Comparison of ENCODE assay signal across 9 mouse cellular contexts in genomic region chr4:45054862-45055261, GRCm38 (mm10). TPM values are rescaled to one million over a fixed set of nuclear protein-coding genes. Genes with fewer than 3 reads are reported as not detected.
DNase-seq lines count a peak whose midpoint lies in the region; ATAC-seq and TF ChIP-seq lines count a peak whose summit lies in the region.
"Had no signal": no experiment of that assay in that cellular context is flagged by ENCODE, and none has a peak within 500 bp of the region (broad histone marks: within the 10 kb centered on the region; RNA-seq: fewer than 3 reads in every experiment).

No protein-coding gene starts in this region.

- ATAC-seq in lung, embryonic 14.5 days (ENCODE audit: insufficient read depth): no peak
- peak; percentile 69; the same call in 1 of the 2 replicates for ATAC-seq in megakaryocyte-erythroid progenitor cell, adult 5-6 weeks (replicated peaks; ENCODE audit: low FRiP score, low TSS enrichment, poor library complexity, severe bottlenecking)
- ATAC-seq in neural tube, embryonic 15.5 days (ENCODE audit: low FRiP score): no peak
- ATAC-seq in kidney, embryonic 15.5 days (replicated peaks; ENCODE audit: low FRiP score): no peak

- DNase-seq in gastrocnemius, adult 2 months: no peak
- no peak for DNase-seq in gastrocnemius, postnatal 25 days
- DNase-seq in lung, embryonic 14.5 days: peak; percentile 27
- DNase-seq in lung, postnatal 25 days (ENCODE audit: low spot score): no peak
- DNase-seq in adipocyte (ENCODE audit: low spot score): peak; percentile 47

- H3K9ac ChIP-seq in lung, embryonic 14.5 days: no peak overlapping the region
- no peak overlapping the region for H3K9ac ChIP-seq in neural tube, embryonic 15.5 days (replicated peaks)
- no peak overlapping the region for H3K9ac ChIP-seq in kidney, embryonic 15.5 days

- intact Hi-C loops in gastrocnemius, adult 2 months (cut with DNase I): no loop called here

- no peaks in the 10 kb centered on the region for H3K9me3 ChIP-seq in lung, embryonic 14.5 days (ENCODE audit: low read depth, low read length)
- H3K9me3 ChIP-seq in neural tube, embryonic 15.5 days (replicated peaks): no peaks in the 10 kb centered on the region
- no peaks in the 10 kb centered on the region for H3K9me3 ChIP-seq in kidney, embryonic 15.5 days (replicated peaks)

- 53% methylated on average over 3 of the region's 3 CpGs for WGBS in lung, embryonic 14.5 days
- 57% methylated on average over 3 of the region's 3 CpGs for WGBS in neural tube, embryonic 15.5 days
- 41% methylated on average over 3 of the region's 3 CpGs for WGBS in kidney, embryonic 15.5 days

- no peak overlapping the region for H3K4me3 ChIP-seq in gastrocnemius, adult 2 months
- H3K4me3 ChIP-seq in lung, embryonic 14.5 days (ENCODE audit: low read depth, low read length): no peak overlapping the region
- H3K4me3 ChIP-seq in neural tube, embryonic 15.5 days (replicated peaks): no peak overlapping the region
- no peak overlapping the region for H3K4me3 ChIP-seq in kidney, embryonic 15.5 days (replicated peaks)
- H3K4me3 ChIP-seq: erythroblast, embryonic 14.5 days had no signal

- H3K4me1 ChIP-seq in lung, embryonic 14.5 days (ENCODE audit: insufficient read depth): no peaks in the 10 kb centered on the region
- H3K4me1 ChIP-seq in neural tube, embryonic 15.5 days: no peaks in the 10 kb centered on the region
- H3K4me1 ChIP-seq in kidney, embryonic 15.5 days: no peaks in the 10 kb centered on the region

- H3K4me2 ChIP-seq in lung, embryonic 14.5 days: no peak overlapping the region
- H3K4me2 ChIP-seq in neural tube, embryonic 15.5 days: no peak overlapping the region
- H3K4me2 ChIP-seq in kidney, embryonic 15.5 days: no peak overlapping the region

- peak; percentile 56 for TF ChIP-seq CTCF in gastrocnemius, adult 2 months (IDR thresholded peaks at IDR 0.05)
- peak; percentile 48 for TF ChIP-seq CTCF in lung, embryonic 14.5 days (IDR thresholded peaks at IDR 0.05; ENCODE audit: low read depth)

- H3K27ac ChIP-seq in gastrocnemius, adult 2 months: peak overlapping the region; percentile 56
- H3K27ac ChIP-seq in lung, embryonic 14.5 days (ENCODE audit: low read depth): no peak overlapping the region
- H3K27ac ChIP-seq in neural tube, embryonic 15.5 days (replicated peaks): no peak overlapping the region
- no peak overlapping the region for H3K27ac ChIP-seq in kidney, embryonic 15.5 days

- peaks cover 29% of the 10 kb centered on the region; the same call in 1 of the 2 replicates for H3K36me3 ChIP-seq in lung, embryonic 14.5 days (ENCODE audit: insufficient read depth)
- peaks cover 48% of the 10 kb centered on the region for H3K36me3 ChIP-seq in neural tube, embryonic 15.5 days
- H3K36me3 ChIP-seq in kidney, embryonic 15.5 days: peaks cover 40% of the 10 kb centered on the region

- no peaks in the 10 kb centered on the region for H3K27me3 ChIP-seq in lung, embryonic 14.5 days (ENCODE audit: insufficient read depth, low read length)
- H3K27me3 ChIP-seq in neural tube, embryonic 15.5 days (replicated peaks): no peaks in the 10 kb centered on the region
- H3K27me3 ChIP-seq in kidney, embryonic 15.5 days: no peaks in the 10 kb centered on the region

RNA-seq across cellular contexts. Expression of gene Fbxo10, which starts 29.5 kb away (rescaled TPM):
- total RNA-seq in gastrocnemius, adult 2 months (2021): 1 to 10 TPM; 2.2 to 2.3 TPM
- 1 to 10 TPM; 2.5 TPM for total RNA-seq in gastrocnemius, postnatal 25 days (2021)
- polyA plus RNA-seq in lung, embryonic 14.5 days (2014; fragmentation: Nextera tagmentation; extraction: Ambion mirVana): 11.6 and 13.3 TPM in 2 replicates
- total RNA-seq in megakaryocyte-erythroid progenitor cell, adult 5-6 weeks (2014; fragmentation: Nextera tagmentation): 16.8 and 21.0 TPM in 2 replicates
- total RNA-seq in megakaryocyte-erythroid progenitor cell, adult 5-6 weeks (2017): 10.0 and 13.4 TPM in 2 replicates
- 17.3 and 19.2 TPM in 2 replicates for polyA plus RNA-seq in neural tube, embryonic 15.5 days (2015; fragmentation: Nextera tagmentation; extraction: Ambion mirVana)
- polyA plus RNA-seq in kidney, embryonic 15.5 days (2015; fragmentation: Nextera tagmentation; extraction: Ambion mirVana): 13.5 and 16.0 TPM in 2 replicates

RNA-seq across cellular contexts. Expression of gene Polr1e, which starts 36.5 kb away (rescaled TPM):
- 1 to 10 TPM; 3.8 to 4.0 TPM for total RNA-seq in gastrocnemius, adult 2 months (2021)
- total RNA-seq in gastrocnemius, postnatal 25 days (2021): 1 to 10 TPM; 4.0 to 4.6 TPM
- 40.1 and 43.3 TPM in 2 replicates for polyA plus RNA-seq in lung, embryonic 14.5 days (2014; fragmentation: Nextera tagmentation; extraction: Ambion mirVana)
- 33.5 and 45.3 TPM in 2 replicates for total RNA-seq in megakaryocyte-erythroid progenitor cell, adult 5-6 weeks (2014; fragmentation: Nextera tagmentation)
- total RNA-seq in megakaryocyte-erythroid progenitor cell, adult 5-6 weeks (2017): 79.9 and 110 TPM in 2 replicates
- 35.7 and 38.9 TPM in 2 replicates for polyA plus RNA-seq in neural tube, embryonic 15.5 days (2015; fragmentation: Nextera tagmentation; extraction: Ambion mirVana)
- 40.9 and 48.4 TPM in 2 replicates for polyA plus RNA-seq in kidney, embryonic 15.5 days (2015; fragmentation: Nextera tagmentation; extraction: Ambion mirVana)

RNA-seq across cellular contexts. Expression of gene Zbtb5, which starts 42.6 kb away (rescaled TPM):
- 1 to 10 TPM; 2.3 to 3.0 TPM for total RNA-seq in gastrocnemius, adult 2 months (2021)
- 1 to 10 TPM; 2.8 to 3.4 TPM for total RNA-seq in gastrocnemius, postnatal 25 days (2021)
- polyA plus RNA-seq in lung, embryonic 14.5 days (2014; fragmentation: Nextera tagmentation; extraction: Ambion mirVana): 22.2 and 23.7 TPM in 2 replicates
- total RNA-seq in megakaryocyte-erythroid progenitor cell, adult 5-6 weeks (2014; fragmentation: Nextera tagmentation): 9.2 and 11.4 TPM in 2 replicates
- 8.0 and 12.4 TPM in 2 replicates for total RNA-seq in megakaryocyte-erythroid progenitor cell, adult 5-6 weeks (2017)
- 33.3 and 34.2 TPM in 2 replicates for polyA plus RNA-seq in neural tube, embryonic 15.5 days (2015; fragmentation: Nextera tagmentation; extraction: Ambion mirVana)
- polyA plus RNA-seq in kidney, embryonic 15.5 days (2015; fragmentation: Nextera tagmentation; extraction: Ambion mirVana): 23.0 and 24.1 TPM in 2 replicates

RNA-seq across cellular contexts. Expression of gene Tomm5, which starts 53.1 kb away (rescaled TPM):
- 10 to 100 TPM; 70.2 to 99.3 TPM for total RNA-seq in gastrocnemius, adult 2 months (2021)
- total RNA-seq in gastrocnemius, postnatal 25 days (2021): 100 to 1,000 TPM in 1 of 2 experiments, 10 to 100 TPM in 1; 84.5 to 103 TPM
- polyA plus RNA-seq in lung, embryonic 14.5 days (2014; fragmentation: Nextera tagmentation; extraction: Ambion mirVana): 213 and 216 TPM in 2 replicates
- 384 and 535 TPM in 2 replicates for total RNA-seq in megakaryocyte-erythroid progenitor cell, adult 5-6 weeks (2014; fragmentation: Nextera tagmentation)
- total RNA-seq in megakaryocyte-erythroid progenitor cell, adult 5-6 weeks (2017): 267 and 394 TPM in 2 replicates
- polyA plus RNA-seq in neural tube, embryonic 15.5 days (2015; fragmentation: Nextera tagmentation; extraction: Ambion mirVana): 173 and 206 TPM in 2 replicates
- polyA plus RNA-seq in kidney, embryonic 15.5 days (2015; fragmentation: Nextera tagmentation; extraction: Ambion mirVana): 247 and 270 TPM in 2 replicates

Comparison
In these comparisons a context has a peak if more than half of its experiments do, and no peak if none do; other contexts are left out.
1. DNase-seq: peak in lung, embryonic 14.5 days (single experiment) and adipocyte (single experiment); none in gastrocnemius, adult 2 months (single experiment), gastrocnemius, postnatal 25 days (single experiment) and lung, postnatal 25 days (single experiment).
2. RNA of gene Polr1e, which starts 36.5 kb away (total RNA-seq): 33.5 to 110 TPM in megakaryocyte-erythroid progenitor cell, adult 5-6 weeks; 4.0 to 4.6 TPM in gastrocnemius, postnatal 25 days and 3.8 to 4.0 TPM in gastrocnemius, adult 2 months; every median in the first group is over 4 times any median in the second.